Mouse (Mus musculus) E14TG2a.4 (cell line): ENCODE data around the gene Impdh2.

Source experiments
- H3K27me3 ChIP-seq: 2 replicates; pipeline ENCODE4 v1.6.1; 2014; ENCODE audit warnings: low read length, control low read depth; ENCODE audit not compliant: insufficient read depth
- H3K36me3 ChIP-seq: 2 replicates; pipeline ENCODE4 v1.6.1; 2014; ENCODE audit warnings: low read length, control low read depth; ENCODE audit not compliant: insufficient read depth
- H3K4me1 ChIP-seq: replicated peaks from 2 replicates; pipeline ENCODE4 v1.6.1; 2014; ENCODE audit warnings: low read depth, low read length, control low read depth
- H3K4me3 ChIP-seq: replicated peaks from 2 replicates; pipeline ENCODE4 v1.5.1; 2014; ENCODE audit warnings: mild to moderate bottlenecking, low read length
- H3K9me3 ChIP-seq: 2 replicates; pipeline ENCODE4 v1.6.1; 2014; ENCODE audit warnings: low read length, control low read depth
- CTCF ChIP-seq: conservative IDR thresholded peaks from 2 replicates; pipeline ENCODE4 v1.5.1; 2014; ENCODE audit warnings: low read length
- NANOG ChIP-seq: IDR thresholded peaks from 2 replicates; pipeline ENCODE4 v1.6.1; 2014; ENCODE audit warnings: borderline replicate concordance, low read length, mixed read lengths
- POU5F1 ChIP-seq: IDR thresholded peaks from 2 replicates; pipeline ENCODE4 v1.6.1; 2014; ENCODE audit warnings: low read length, borderline replicate concordance

Gene Impdh2

GRCm38 (mm10) chr9:108560227-108560841 is at the start of gene Impdh2:
TSS of gene Impdh2 (plus strand) at chr9:108560286.
- H3K4me1 ChIP-seq, result peaks cover 66% of the 10 kb centered on the region
- no peaks in the 10 kb centered on the region for H3K9me3 ChIP-seq
- TF ChIP-seq NANOG (no peak), POU5F1 (no peak), CTCF (no peak)
- peaks cover 86% of the 10 kb centered on the region for H3K36me3 ChIP-seq
- peak within 1 kb of the TSS; percentile 89 for H3K4me3 ChIP-seq
- no peaks in the 10 kb centered on the region for H3K27me3 ChIP-seq

DNA sequence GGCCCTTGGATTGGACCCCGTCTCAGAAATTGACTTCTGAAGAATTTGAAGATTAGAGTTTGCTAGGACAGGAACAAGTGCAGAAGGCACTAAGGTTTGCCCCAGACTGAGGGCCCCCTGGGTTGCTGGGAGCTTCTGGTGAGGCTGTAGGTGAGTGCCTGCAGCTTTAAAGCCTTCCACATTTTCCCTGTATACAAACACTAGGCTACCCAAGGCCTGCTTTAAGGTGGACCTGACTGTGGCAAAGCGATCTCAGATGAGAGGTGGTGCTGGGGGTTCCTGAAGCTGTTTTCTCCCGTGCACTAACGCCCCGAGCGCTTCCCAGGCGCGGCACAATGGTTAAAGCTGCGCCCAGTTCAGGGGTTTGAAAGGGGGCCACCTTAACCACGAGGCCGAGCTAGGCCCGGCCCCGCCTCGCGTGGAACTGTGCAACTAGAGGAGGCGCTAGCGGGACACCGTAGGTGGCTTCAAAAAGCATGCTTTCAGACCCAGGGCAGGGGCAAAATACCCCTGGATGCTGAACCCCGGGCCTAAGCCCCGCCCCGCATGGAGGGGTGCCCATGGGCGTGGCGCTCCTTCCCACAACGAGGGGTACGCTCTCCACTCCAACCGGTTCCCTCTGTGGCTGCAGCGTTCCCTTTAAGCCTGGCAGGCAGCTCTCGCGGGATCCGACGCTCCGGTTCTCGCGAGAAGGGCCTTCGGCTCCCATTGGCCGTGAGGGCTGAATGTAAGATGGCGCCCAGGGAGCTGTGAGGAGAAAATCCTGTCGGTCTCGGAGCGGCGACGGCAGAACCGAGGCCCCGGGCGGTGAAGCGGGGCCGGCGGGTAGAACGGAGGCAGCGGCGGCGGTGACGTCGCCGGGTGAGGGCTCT is 43.5 kb upstream of the Impdh2 start, which contains the start of gene Qrich1:
Gene Qrich1 (plus strand): TSS at position 427 of the 872 bp plus-strand sequence.
- no peaks in the 10 kb centered on the region for H3K27me3 ChIP-seq
- peaks cover 43% of the 10 kb centered on the region for H3K4me1 ChIP-seq
- TF ChIP-seq NANOG, result no peak
- TF ChIP-seq POU5F1, result no peak
- TF ChIP-seq CTCF, result no peak
- H3K4me3 ChIP-seq, result peak within 1 kb of the TSS; percentile 93
- H3K9me3 ChIP-seq, result no peaks in the 10 kb centered on the region
- H3K36me3 ChIP-seq, result peaks cover 69% of the 10 kb centered on the region

GRCm38 (mm10) chr9:108517253-108517930 is 42.7 kb upstream of the Impdh2 start:
- peaks cover 51% of the 10 kb centered on the region for H3K4me1 ChIP-seq
- H3K27me3 ChIP-seq, result no peaks in the 10 kb centered on the region
- H3K4me3 ChIP-seq, result peak overlapping the region; percentile 93
- H3K9me3 ChIP-seq, result no peaks in the 10 kb centered on the region
- H3K36me3 ChIP-seq, result peaks cover 67% of the 10 kb centered on the region
- no peak for TF ChIP-seq NANOG
- no peak for TF ChIP-seq POU5F1
- TF ChIP-seq CTCF, result no peak

GRCm38 (mm10) chr9:108517931-108518332 is 42.2 kb upstream of the Impdh2 start:
- Histone ChIP-seq H3K27me3 (no peaks in the 10 kb centered on the region), H3K4me3 (peak overlapping the region; percentile 93), H3K4me1 (peaks cover 51% of the 10 kb centered on the region), H3K9me3 (no peaks in the 10 kb centered on the region), H3K36me3 (peaks cover 65% of the 10 kb centered on the region)
- TF ChIP-seq NANOG (no peak), POU5F1 (no peak), CTCF (no peak)

DNA sequence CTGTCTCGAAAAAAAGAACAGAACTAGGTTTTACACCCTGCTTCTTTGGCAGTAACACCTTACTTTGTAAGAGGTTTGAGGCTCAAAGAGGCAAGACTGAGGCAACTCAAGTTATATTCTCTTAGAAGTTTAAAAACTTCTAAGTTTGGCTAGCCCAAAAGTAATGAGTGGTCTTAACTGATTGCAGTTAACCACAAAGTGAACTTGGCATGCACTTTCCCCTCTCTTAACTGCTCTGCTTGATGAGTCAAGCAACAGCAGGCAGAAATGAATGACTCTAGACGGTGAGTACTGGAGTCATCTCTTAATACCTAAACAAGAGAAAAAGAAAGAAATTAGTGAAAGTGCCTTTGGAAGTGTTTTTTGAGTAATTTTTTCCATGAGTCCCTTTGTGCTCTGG is 38.5 kb upstream of the Impdh2 start:
- no peak for TF ChIP-seq POU5F1
- no peak for TF ChIP-seq NANOG
- no peak for TF ChIP-seq CTCF
- no peaks in the 10 kb centered on the region for H3K9me3 ChIP-seq
- H3K27me3 ChIP-seq, result no peaks in the 10 kb centered on the region
- peaks cover 68% of the 10 kb centered on the region for H3K4me1 ChIP-seq
- H3K36me3 ChIP-seq, result peaks cover 61% of the 10 kb centered on the region
- no peak overlapping the region for H3K4me3 ChIP-seq

GRCm38 (mm10) chr9:108523341-108523740 is 36.7 kb upstream of the Impdh2 start:
- H3K9me3 ChIP-seq, result no peaks in the 10 kb centered on the region
- peaks cover 77% of the 10 kb centered on the region for H3K36me3 ChIP-seq
- TF ChIP-seq NANOG, result no peak
- no peak for TF ChIP-seq CTCF
- TF ChIP-seq POU5F1, result no peak
- peaks cover 73% of the 10 kb centered on the region for H3K4me1 ChIP-seq
- no peaks in the 10 kb centered on the region for H3K27me3 ChIP-seq
- H3K4me3 ChIP-seq, result no peak overlapping the region

DNA sequence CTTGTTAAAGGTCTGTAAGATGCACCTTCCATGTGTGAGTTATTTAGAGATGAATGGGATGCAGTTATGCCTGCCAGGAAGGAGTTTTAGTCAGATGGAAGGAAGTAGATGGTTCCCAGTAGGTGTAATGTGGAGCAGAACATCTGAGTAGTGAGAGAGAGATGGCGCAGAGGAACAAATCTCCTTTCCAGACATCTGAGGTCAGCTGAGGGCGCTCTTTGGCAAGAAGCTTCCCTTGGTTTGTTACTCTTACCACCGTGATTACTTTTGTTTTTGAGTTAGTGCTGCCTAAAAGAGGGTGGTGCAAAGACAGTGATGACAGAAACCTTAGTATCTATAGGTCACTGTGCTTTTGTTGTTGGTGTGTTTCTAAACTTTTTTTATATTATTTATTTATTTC is 34.7 kb upstream of the Impdh2 start:
- Histone ChIP-seq H3K4me3 (no peak overlapping the region), H3K4me1 (peaks cover 53% of the 10 kb centered on the region), H3K36me3 (peaks cover 79% of the 10 kb centered on the region), H3K9me3 (no peaks in the 10 kb centered on the region), H3K27me3 (no peaks in the 10 kb centered on the region)
- TF ChIP-seq NANOG (no peak), POU5F1 (no peak), CTCF (no peak)

DNA sequence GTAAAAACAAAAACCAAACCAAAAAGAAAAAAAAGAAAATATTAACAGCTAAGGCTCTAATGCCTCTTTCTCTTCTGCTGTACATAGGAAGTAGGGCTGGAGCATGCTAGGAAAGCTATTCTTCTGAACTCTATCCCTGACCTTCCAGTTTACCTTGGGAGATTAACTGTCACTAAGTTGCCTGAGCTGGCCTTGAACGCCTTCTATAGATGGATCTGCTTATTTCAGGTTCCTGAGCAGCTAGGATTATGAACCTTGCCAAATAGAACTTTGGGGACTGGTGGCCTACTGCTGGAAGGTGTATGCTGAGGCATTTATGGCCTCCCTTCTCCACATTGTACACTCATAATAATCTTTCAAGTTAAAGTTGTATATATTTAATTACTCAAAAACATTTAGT is 29.1 kb upstream of the Impdh2 start:
- TF ChIP-seq POU5F1 (no peak), NANOG (no peak), CTCF (no peak)

More for the DNA sequence above, 29.1 kb upstream of the Impdh2 start:
- H3K9me3 ChIP-seq, result no peaks in the 10 kb centered on the region
- peaks cover 28% of the 10 kb centered on the region for H3K4me1 ChIP-seq
- peaks cover 98% of the 10 kb centered on the region for H3K36me3 ChIP-seq
- H3K27me3 ChIP-seq, result no peaks in the 10 kb centered on the region
- H3K4me3 ChIP-seq, result no peak overlapping the region
